Mouse (Mus musculus): ENCODE measurements at regions not wholly inside any gene's neighbourhood (a gene's known extent, or its start where the extent isn't known, plus 50 kb on each side); places are given as distances from the start of the nearest gene placed in this dataset.

DNA sequence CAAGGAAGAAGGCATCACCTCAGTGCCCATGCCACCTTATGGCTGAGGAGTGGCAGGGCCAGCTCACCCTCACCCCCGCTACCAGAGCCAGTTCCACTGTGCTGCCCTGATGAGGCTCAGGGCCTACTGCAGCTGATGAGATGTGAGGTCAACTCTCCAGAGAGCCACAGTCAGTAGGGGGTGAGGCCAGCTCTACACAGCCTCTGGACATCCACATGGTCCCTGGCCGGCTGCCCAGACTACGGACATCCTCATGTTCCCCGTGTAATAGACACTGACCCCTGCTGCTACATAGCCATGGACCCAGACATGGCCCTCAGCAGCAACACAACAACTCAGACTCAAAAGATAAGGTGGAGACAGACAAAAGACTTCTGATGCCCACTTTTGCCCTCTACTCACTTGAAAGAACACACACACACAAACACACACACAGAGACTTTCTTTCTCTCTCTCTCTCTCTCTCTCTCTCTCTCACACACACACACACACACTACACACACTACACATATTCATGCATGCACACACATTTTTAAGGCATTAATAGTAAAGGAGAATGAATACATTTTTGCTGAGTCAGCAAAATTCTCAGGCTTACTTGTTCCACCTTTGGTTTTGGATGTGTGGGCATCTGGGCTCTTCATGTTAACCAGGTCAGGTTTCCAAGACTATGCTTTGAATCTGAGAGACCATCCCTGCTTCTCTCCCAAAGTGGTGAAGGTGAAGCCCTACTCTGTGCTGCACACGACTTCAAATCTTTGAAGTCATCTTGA, 604.4 kb upstream of the Nrp1 start:
- DNase-seq (ENCODE audit: low spot score in 2 of 2) = no peak

GRCm38 (mm10) chr8:127757396-127757795, 601.0 kb upstream of the Nrp1 start:
- DNase-seq (ENCODE audit: low spot score in 2 of 2) = no peak

- DNase-seq (ENCODE audit: low spot score in 2 of 2) = no peak
Observed at GRCm38 (mm10) chr8:127759906-127760305, 598.5 kb upstream of the Nrp1 start.

- no peak for DNase-seq (ENCODE audit: low spot score in 2 of 2)
Observed at GRCm38 (mm10) chr8:127765199-127765598, 593.2 kb upstream of the Nrp1 start.

DNA sequence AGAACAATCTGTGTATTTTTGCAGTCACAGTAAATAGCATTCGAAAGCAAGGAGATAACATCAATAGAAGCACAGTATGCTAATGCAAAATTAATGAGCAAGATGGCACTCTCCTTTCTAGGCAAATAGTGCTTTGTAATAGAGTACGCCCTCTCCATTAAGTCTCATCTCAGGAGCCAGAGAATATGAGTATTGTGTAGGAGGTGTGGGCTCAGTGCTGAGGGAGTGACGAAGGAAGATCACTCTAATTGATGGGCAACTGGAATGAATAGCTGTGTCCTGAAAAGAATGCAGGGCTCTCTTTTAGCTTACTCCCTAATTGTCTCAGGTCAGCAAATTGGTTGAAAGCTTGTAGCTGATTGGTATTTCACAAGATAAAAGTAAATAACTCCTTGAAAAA, 590.1 kb upstream of the Nrp1 start:
- no peak for DNase-seq (ENCODE audit: low spot score in 2 of 2)

- DNase-seq (ENCODE audit: low spot score in 2 of 2) = no peak
Observed at GRCm38 (mm10) chr8:127769651-127770050, 588.8 kb upstream of the Nrp1 start.

DNA sequence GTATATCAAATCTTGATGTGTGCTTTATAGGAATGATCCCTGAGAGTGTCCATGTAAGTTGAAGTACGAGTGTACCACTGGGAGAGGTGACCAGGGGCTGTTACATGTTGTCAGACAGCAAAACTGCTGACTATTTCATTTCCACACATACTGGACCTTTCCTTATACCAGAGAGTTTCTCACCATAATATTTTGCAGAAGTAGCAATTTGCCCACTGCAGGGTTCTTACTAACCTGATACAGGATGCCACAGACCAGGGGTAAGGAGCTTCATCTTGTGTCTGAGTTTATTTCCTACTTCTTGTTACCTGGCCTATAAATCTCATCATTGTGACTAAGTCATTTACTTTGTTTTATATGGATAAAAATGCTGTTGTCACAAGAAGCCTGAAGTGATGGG, 586.6 kb upstream of the Nrp1 start:
- DNase-seq (ENCODE audit: low spot score in 2 of 2) = no peak

GRCm38 (mm10) chr8:127772415-127772814, 586.0 kb upstream of the Nrp1 start:
- no peak for DNase-seq (ENCODE audit: low spot score in 2 of 2)

- DNase-seq (ENCODE audit: low spot score in 2 of 2) = no peak
Observed at GRCm38 (mm10) chr8:127772917-127773316, 585.5 kb upstream of the Nrp1 start.

DNA sequence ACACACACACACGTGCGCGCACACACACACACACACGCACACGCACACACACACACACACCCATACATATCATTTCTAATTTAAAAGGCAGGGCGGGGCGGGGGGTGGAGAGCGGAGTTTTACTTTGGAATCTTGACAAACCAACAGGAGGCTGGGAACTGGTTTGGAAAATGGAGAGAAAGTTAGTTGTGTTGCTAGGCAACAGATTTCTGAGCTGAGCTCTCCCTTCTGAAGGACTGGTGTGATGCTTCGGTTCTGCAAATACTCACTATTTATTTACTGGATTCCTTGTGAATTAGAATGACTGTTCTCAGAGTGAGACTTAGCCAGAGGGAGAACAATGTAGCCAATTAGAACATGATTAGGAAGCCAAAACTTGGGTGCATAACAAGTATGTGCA, 583.8 kb upstream of the Nrp1 start:
- peak; percentile 4 to 22 for DNase-seq (ENCODE audit: low spot score in 2 of 2)

GRCm38 (mm10) chr8:127775160-127775559, 583.2 kb upstream of the Nrp1 start:
- no peak for DNase-seq (ENCODE audit: low spot score in 2 of 2)

- peak in 1 of 2 experiments; percentile 3 for DNase-seq (ENCODE audit: low spot score in 2 of 2)
Observed at GRCm38 (mm10) chr8:127775747-127776146, 582.7 kb upstream of the Nrp1 start.

GRCm38 (mm10) chr8:127778352-127779020, 579.9 kb upstream of the Nrp1 start:
- no peak for DNase-seq (ENCODE audit: low spot score in 2 of 2)

- no peak for DNase-seq (ENCODE audit: low spot score in 2 of 2)
Observed at GRCm38 (mm10) chr8:127779021-127779689, 579.2 kb upstream of the Nrp1 start.

GRCm38 (mm10) chr8:127780596-127780995, 577.8 kb upstream of the Nrp1 start:
- DNase-seq (ENCODE audit: low spot score in 2 of 2) = no peak

DNA sequence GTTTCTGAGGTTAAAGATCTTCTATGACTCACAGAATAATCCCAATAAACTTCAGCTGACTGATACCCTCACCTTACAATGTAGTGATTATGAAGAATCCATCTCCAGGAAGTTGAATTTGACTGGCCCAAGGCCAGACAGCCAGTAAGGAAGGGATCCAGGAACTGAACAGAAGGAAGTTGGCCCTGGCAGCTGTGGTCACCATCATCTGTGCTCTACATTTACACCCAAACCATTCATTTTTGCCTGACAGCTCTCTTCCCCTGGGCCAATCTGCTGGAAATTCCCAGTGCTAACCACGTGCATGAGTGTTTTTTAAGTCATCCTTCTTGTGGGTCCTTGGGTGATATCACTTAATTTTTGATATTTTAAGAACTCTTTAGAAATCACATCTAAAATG, 577.4 kb upstream of the Nrp1 start:
- no peak for DNase-seq (ENCODE audit: low spot score in 2 of 2)

DNA sequence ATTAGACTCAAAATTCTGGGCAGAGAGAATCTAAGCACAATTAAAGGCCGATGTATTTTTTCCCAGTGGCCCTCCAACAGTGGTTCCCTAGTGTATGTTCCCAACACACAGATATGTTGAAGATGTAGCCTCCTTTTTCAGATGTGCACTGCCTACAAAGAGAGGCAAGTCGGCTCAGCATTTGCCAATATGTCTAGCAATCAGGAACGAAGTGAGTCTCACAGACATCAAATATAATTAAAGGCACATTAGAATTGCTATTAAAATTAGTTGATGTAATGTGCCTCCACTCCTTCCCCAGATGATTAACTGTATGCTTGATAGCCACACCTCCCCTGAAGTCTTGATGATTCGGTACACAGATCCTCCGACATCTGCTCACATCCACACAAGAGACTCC, 565.8 kb upstream of the Nrp1 start:
- no peak for DNase-seq (ENCODE audit: low spot score in 2 of 2)

- no peak for DNase-seq (ENCODE audit: low spot score in 2 of 2)
Observed at GRCm38 (mm10) chr8:127799849-127800471, 558.4 kb upstream of the Nrp1 start.

DNA sequence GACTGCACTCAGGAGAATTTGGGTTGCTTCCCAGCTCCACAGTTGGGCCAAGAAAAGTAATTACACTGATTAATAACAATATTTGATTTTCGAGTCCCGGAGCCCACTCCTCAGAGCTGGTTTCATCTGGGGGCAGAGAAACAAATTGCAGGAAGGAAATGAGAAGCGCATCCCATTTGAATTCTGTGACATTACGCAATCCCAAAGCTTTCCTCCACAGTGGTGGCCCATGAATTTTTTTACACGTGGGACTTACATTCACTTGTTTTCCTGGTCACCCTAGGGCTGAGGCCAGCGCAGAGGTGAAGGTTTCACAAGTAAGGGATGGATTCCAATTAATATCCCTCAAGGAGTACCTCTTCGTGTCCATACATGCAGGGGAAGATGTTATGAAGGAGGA, 556.3 kb upstream of the Nrp1 start:
- DNase-seq (ENCODE audit: low spot score in 2 of 2) = no peak

- DNase-seq (ENCODE audit: low spot score in 2 of 2) = no peak
Observed at GRCm38 (mm10) chr8:127802661-127803333, 555.6 kb upstream of the Nrp1 start.
